ENCODE assay signal across 9 mouse cellular contexts in genomic region chr11:119206562-119206961, GRCm38 (mm10). TPM values are rescaled to one million over a fixed set of nuclear protein-coding genes. Genes with fewer than 3 reads are reported as not detected.
DNase-seq lines count a peak whose midpoint lies in the region; ATAC-seq and TF ChIP-seq lines count a peak whose summit lies in the region.
"Had no signal": no experiment of that assay in that cellular context is flagged by ENCODE, and none has a peak within 500 bp of the region (broad histone marks: within the 10 kb centered on the region; RNA-seq: fewer than 3 reads in every experiment).

No protein-coding gene starts in this region.

- peak; percentile 91 for TF ChIP-seq CTCF in heart, postnatal 0 days (IDR thresholded peaks at IDR 0.05; ENCODE audit: low read depth)
- TF ChIP-seq CTCF in lung, embryonic 14.5 days (IDR thresholded peaks at IDR 0.05; ENCODE audit: low read depth), result peak; percentile 94

- H3K9me3 ChIP-seq in heart, postnatal 0 days (replicated peaks; ENCODE audit: control insufficient read depth, low read length), result no peaks in the 10 kb centered on the region
- H3K9me3 ChIP-seq in heart, embryonic 12.5 days (replicated peaks), result no peaks in the 10 kb centered on the region
- H3K9me3 ChIP-seq in kidney, embryonic 16.5 days (ENCODE audit: low read length), result no peaks in the 10 kb centered on the region; the same call in 1 of the 2 replicates
- H3K9me3 ChIP-seq in lung, embryonic 14.5 days (ENCODE audit: low read depth, low read length), result no peaks in the 10 kb centered on the region
- H3K9me3 ChIP-seq: stomach, embryonic 15.5 days had no signal

- H3K4me1 ChIP-seq in heart, postnatal 0 days (ENCODE audit: control insufficient read depth, insufficient read depth), result peaks cover 20% of the 10 kb centered on the region
- H3K4me1 ChIP-seq in heart, embryonic 12.5 days (replicated peaks), result peaks cover 14% of the 10 kb centered on the region
- H3K4me1 ChIP-seq in kidney, embryonic 16.5 days (ENCODE audit: insufficient read depth, low read length), result no peaks in the 10 kb centered on the region
- peaks cover 14% of the 10 kb centered on the region for H3K4me1 ChIP-seq in lung, embryonic 14.5 days (ENCODE audit: insufficient read depth)

- no peak overlapping the region for H3K4me2 ChIP-seq in heart, postnatal 0 days (ENCODE audit: low read depth, low read length)
- no peak overlapping the region for H3K4me2 ChIP-seq in heart, embryonic 12.5 days
- H3K4me2 ChIP-seq in kidney, embryonic 16.5 days (replicated peaks; ENCODE audit: low read depth, low read length), result no peak overlapping the region
- no peak overlapping the region for H3K4me2 ChIP-seq in lung, embryonic 14.5 days
- H3K4me2 ChIP-seq: stomach, embryonic 15.5 days had no signal

- H3K27me3 ChIP-seq in heart, postnatal 0 days (ENCODE audit: control insufficient read depth, insufficient read depth, low read length), result no peaks in the 10 kb centered on the region
- no peaks in the 10 kb centered on the region for H3K27me3 ChIP-seq in heart, embryonic 12.5 days (replicated peaks)
- H3K27me3 ChIP-seq in kidney, embryonic 16.5 days (ENCODE audit: insufficient read depth, low read length), result no peaks in the 10 kb centered on the region
- no peaks in the 10 kb centered on the region for H3K27me3 ChIP-seq in lung, embryonic 14.5 days (ENCODE audit: insufficient read depth, low read length)
- H3K27me3 ChIP-seq in splenic B cell, adult 2 months (ENCODE audit: control insufficient read depth, insufficient read depth, low read length, poor library complexity, severe bottlenecking), result no peaks in the 10 kb centered on the region
- H3K27me3 ChIP-seq: stomach, embryonic 15.5 days had no signal

- peaks cover 18% of the 10 kb centered on the region for H3K36me3 ChIP-seq in heart, postnatal 0 days (replicated peaks; ENCODE audit: control insufficient read depth, insufficient read depth, low read length)
- peaks cover 29% of the 10 kb centered on the region for H3K36me3 ChIP-seq in heart, embryonic 12.5 days
- H3K36me3 ChIP-seq in kidney, embryonic 16.5 days (ENCODE audit: insufficient read depth, low read length), result peaks cover 21% of the 10 kb centered on the region
- peaks cover 44% of the 10 kb centered on the region for H3K36me3 ChIP-seq in lung, embryonic 14.5 days (ENCODE audit: insufficient read depth)
- H3K36me3 ChIP-seq in splenic B cell, adult 2 months (ENCODE audit: control insufficient read depth, insufficient read depth, low read length, poor library complexity, severe bottlenecking), result no peaks in the 10 kb centered on the region

- no peak overlapping the region for H3K4me3 ChIP-seq in heart, postnatal 0 days (ENCODE audit: low read depth, low read length)
- H3K4me3 ChIP-seq in heart, embryonic 12.5 days, result no peak overlapping the region
- H3K4me3 ChIP-seq in kidney, embryonic 16.5 days (ENCODE audit: low read length), result no peak overlapping the region
- no peak overlapping the region for H3K4me3 ChIP-seq in lung, embryonic 14.5 days (ENCODE audit: low read depth, low read length)
- H3K4me3 ChIP-seq: stomach, embryonic 15.5 days had no signal

- H3K9ac ChIP-seq in heart, postnatal 0 days (replicated peaks; ENCODE audit: low read depth, low read length), result no peak overlapping the region
- H3K9ac ChIP-seq in heart, embryonic 12.5 days, result no peak overlapping the region
- H3K9ac ChIP-seq in kidney, embryonic 16.5 days (replicated peaks; ENCODE audit: low read length), result no peak overlapping the region
- no peak overlapping the region for H3K9ac ChIP-seq in lung, embryonic 14.5 days
- H3K9ac ChIP-seq: stomach, embryonic 15.5 days had no signal

- peak; percentile 67 for DNase-seq in heart, postnatal 0 days (ENCODE audit: low spot score)
- DNase-seq in A20 (ENCODE audit: low read depth, low spot score) (peak; percentile 53), adipocyte (ENCODE audit: low spot score) (peak; percentile 85)
- DNase-seq in embryo, embryonic 10 days (ENCODE audit: low spot score), result peak; percentile 76
- peak; percentile 90 for DNase-seq in lung, embryonic 14.5 days
- peak; percentile 65 for DNase-seq in splenic B cell, adult 2 months (ENCODE audit: low read depth, low spot score)

- 23% methylated on average over 5 of the region's 5 CpGs for WGBS in heart, postnatal 0 days
- WGBS in heart, embryonic 12.5 days, result 23% methylated on average over 5 of the region's 5 CpGs
- WGBS in kidney, embryonic 16.5 days, result 43% methylated on average over 5 of the region's 5 CpGs
- WGBS in lung, embryonic 14.5 days, result 35% methylated on average over 5 of the region's 5 CpGs

- H3K27ac ChIP-seq in heart, postnatal 0 days (ENCODE audit: low read depth), result no peak overlapping the region
- no peak overlapping the region for H3K27ac ChIP-seq in heart, embryonic 12.5 days (ENCODE audit: poor library complexity, severe bottlenecking)
- no peak overlapping the region for H3K27ac ChIP-seq in kidney, embryonic 16.5 days (ENCODE audit: low read length)
- H3K27ac ChIP-seq in lung, embryonic 14.5 days (ENCODE audit: low read depth), result no peak overlapping the region
- H3K27ac ChIP-seq: stomach, embryonic 15.5 days had no signal

- ATAC-seq in heart, postnatal 0 days (ENCODE audit: insufficient read depth, low read depth), result no peak
- ATAC-seq in heart, embryonic 12.5 days (ENCODE audit: insufficient number of reproducible peaks, low FRiP score), result no peak
- 0 out of 2 replicates have a peak, but pooled peaks have one; percentile 8 for ATAC-seq in kidney, embryonic 16.5 days (ENCODE audit: low FRiP score, low TSS enrichment)
- no peak for ATAC-seq in lung, embryonic 14.5 days (ENCODE audit: insufficient read depth)

- no peak for TF ChIP-seq EP300 in heart, postnatal 0 days (IDR thresholded peaks at IDR 0.05; ENCODE audit: low read depth)

RNA-seq across cellular contexts. Expression of gene Tbc1d16, which starts 21.7 kb away (rescaled TPM):
- total RNA-seq in heart, postnatal 0 days (2014; rRNA removed; ENCODE audit: low replicate concordance), result 46.4 and 50.8 TPM in 2 replicates
- polyA plus RNA-seq in heart, postnatal 0 days (2015; fragmentation: Nextera tagmentation; extraction: Ambion mirVana), result 12.4 and 12.9 TPM in 2 replicates
- 7.4 and 7.5 TPM in 2 replicates for polyA plus RNA-seq in heart, embryonic 12.5 days (2016; fragmentation: Nextera tagmentation; extraction: Ambion mirVana)
- polyA plus RNA-seq in kidney, embryonic 16.5 days (2015; fragmentation: Nextera tagmentation; extraction: Ambion mirVana), result 12.3 and 16.2 TPM in 2 replicates
- polyA plus RNA-seq in lung, embryonic 14.5 days (2014; fragmentation: Nextera tagmentation; extraction: Ambion mirVana), result 17.1 and 17.5 TPM in 2 replicates

RNA-seq across cellular contexts. Expression of gene Ccdc40, which starts 21.8 kb away (rescaled TPM):
- 0.39 TPM in 1 of 2 replicates, not detected in the other for total RNA-seq in heart, postnatal 0 days (2014; rRNA removed; ENCODE audit: low replicate concordance)
- polyA plus RNA-seq in heart, postnatal 0 days (2015; fragmentation: Nextera tagmentation; extraction: Ambion mirVana), result 0.62 and 0.68 TPM in 2 replicates
- 3.1 and 3.7 TPM in 2 replicates for polyA plus RNA-seq in heart, embryonic 12.5 days (2016; fragmentation: Nextera tagmentation; extraction: Ambion mirVana)
- polyA plus RNA-seq in kidney, embryonic 16.5 days (2015; fragmentation: Nextera tagmentation; extraction: Ambion mirVana), result 5.1 and 5.5 TPM in 2 replicates
- 1.7 and 1.9 TPM in 2 replicates for polyA plus RNA-seq in lung, embryonic 14.5 days (2014; fragmentation: Nextera tagmentation; extraction: Ambion mirVana)
